Mouse (Mus musculus) C2C12 (cell line): ENCODE results near the gene Cntnap5a.

Experiments
- CEBPB ChIP-seq: IDR thresholded peaks from one replicate; pipeline ENCODE4 v1.6.1; 2011; ENCODE audit warnings: low read depth, mild to moderate bottlenecking, control low read depth, moderate library complexity
- CTCF ChIP-seq: IDR thresholded peaks from one replicate; pipeline ENCODE4 v1.5.1; 2011; ENCODE audit not compliant: control insufficient read depth, insufficient read depth, insufficient read length
- MAX ChIP-seq: IDR thresholded peaks from one replicate; pipeline ENCODE4 v1.6.1; 2011; ENCODE audit warnings: mild to moderate bottlenecking, control low read depth

DNA sequence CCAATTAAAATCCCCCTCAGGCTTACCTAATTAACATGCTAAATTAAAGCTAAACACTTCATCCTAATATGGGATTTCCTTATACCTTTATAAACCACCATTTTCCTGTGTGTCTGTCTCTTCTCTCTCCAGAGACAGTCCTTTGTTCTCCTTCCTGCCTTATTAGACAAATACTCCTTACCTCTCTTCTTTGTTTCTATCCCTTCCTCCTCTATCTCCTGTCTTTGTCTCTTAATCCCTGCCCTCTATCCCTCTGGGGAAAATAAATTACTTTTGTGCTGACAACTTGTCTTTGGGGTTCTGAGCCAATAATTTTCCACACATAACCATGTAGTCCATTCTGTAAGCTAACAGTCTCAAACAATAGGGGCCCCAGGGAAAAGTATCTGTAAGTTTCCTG is 556.0 kb downstream of the Cntnap5a start:
- TF ChIP-seq CTCF (no peak), MAX (no peak), CEBPB (no peak)
